ENCODE assay signal across 8 mouse cellular contexts in genomic region chr9:69290018-69290880, GRCm38 (mm10).
DNase-seq lines count a peak whose midpoint lies in the region; ATAC-seq and TF ChIP-seq lines count a peak whose summit lies in the region.

No protein-coding gene starts in this region.

- H3K4me3 ChIP-seq in cortical plate, adult 2 months (ENCODE audit: insufficient read depth, low read length), result peak overlapping the region; percentile 73
- peak overlapping the region; percentile 81 for H3K4me3 ChIP-seq in heart, embryonic 12.5 days
- H3K4me3 ChIP-seq in kidney, embryonic 15.5 days (replicated peaks), result peak overlapping the region; percentile 78

- H3K9ac ChIP-seq in heart, embryonic 12.5 days, result peak overlapping the region; percentile 84
- peak overlapping the region; percentile 65 for H3K9ac ChIP-seq in kidney, embryonic 15.5 days

- under 1% methylated on average over 71 of the region's 73 CpGs for WGBS in heart, embryonic 12.5 days
- WGBS in kidney, embryonic 15.5 days, result under 1% methylated on average over 72 of the region's 73 CpGs

- peak; percentile 69 for DNase-seq in CD4-positive helper T cell, adult 2 months (ENCODE audit: low read depth, low spot score)
- DNase-seq in Patski (ENCODE audit: low read depth, low spot score) (no peak), adipocyte (ENCODE audit: low spot score) (no peak)
- peak; percentile 39 for DNase-seq in lung, postnatal 14 days
- peak; percentile 51 for DNase-seq in retina, embryonic 14.5 days (ENCODE audit: low spot score)

- no peaks in the 10 kb centered on the region for H3K27me3 ChIP-seq in Patski
- H3K27me3 ChIP-seq in heart, embryonic 12.5 days (replicated peaks), result peaks cover 13% of the 10 kb centered on the region
- H3K27me3 ChIP-seq in kidney, embryonic 15.5 days, result peaks cover 28% of the 10 kb centered on the region

- H3K27ac ChIP-seq in cortical plate, adult 2 months (ENCODE audit: insufficient read depth, low read length), result peak overlapping the region; percentile 44; the same call in 1 of the 2 replicates
- H3K27ac ChIP-seq in heart, embryonic 12.5 days (ENCODE audit: poor library complexity, severe bottlenecking), result peak overlapping the region; percentile 66
- peak overlapping the region; percentile 76 for H3K27ac ChIP-seq in kidney, embryonic 15.5 days

- POLR2A ChIA-PET in Patski (lab: Charles Lee), result interaction anchor here (0.7 to 0.9 kb wide), 2 partner anchors 62 to 74 kb away, joined by 3 read pairs; no protein-coding TSS in a partner anchor

- peak; percentile 46 for ATAC-seq in Patski
- ATAC-seq in heart, embryonic 12.5 days (ENCODE audit: insufficient number of reproducible peaks, low FRiP score), result peak; percentile 63
- ATAC-seq in kidney, embryonic 15.5 days (replicated peaks; ENCODE audit: low FRiP score), result peak; percentile 69

- TF ChIP-seq CTCF in Patski (IDR thresholded peaks at IDR 0.05), result no peak
- TF ChIP-seq CTCF in cortical plate, adult 2 months (IDR thresholded peaks at IDR 0.05; ENCODE audit: extremely low read depth, insufficient read depth, low read length), result no peak

- in situ Hi-C loops in Patski (cut with MboI; ENCODE audit: low pct_unique_long_range_greater_than_20kb), result loop anchor here (5.0 to 25.0 kb wide), 4 partner anchors 93 to 1275 kb away; no protein-coding TSS in a partner anchor

- TF ChIP-seq POLR2A in cortical plate, adult 2 months (IDR thresholded peaks at IDR 0.05; ENCODE audit: extremely low read depth, insufficient read depth, low read length), result no peak

- CTCF ChIA-PET in Patski (lab: Charles Lee), result interaction anchor here (1.2 to 1.3 kb wide), 2 partner anchors 10 to 17 kb away, joined by 3 to 4 read pairs; no protein-coding TSS in a partner anchor

- no peaks in the 10 kb centered on the region for H3K4me1 ChIP-seq in cortical plate, adult 2 months (ENCODE audit: control insufficient read depth, insufficient read depth, low read length)
- peaks cover 17% of the 10 kb centered on the region for H3K4me1 ChIP-seq in heart, embryonic 12.5 days (replicated peaks)
- H3K4me1 ChIP-seq in kidney, embryonic 15.5 days, result peaks cover 26% of the 10 kb centered on the region

- peak overlapping the region; percentile 96 for H3K4me2 ChIP-seq in heart, embryonic 12.5 days
- peak overlapping the region; percentile 97 for H3K4me2 ChIP-seq in kidney, embryonic 15.5 days

- no peaks in the 10 kb centered on the region for H3K9me3 ChIP-seq in heart, embryonic 12.5 days (replicated peaks)
- no peaks in the 10 kb centered on the region for H3K9me3 ChIP-seq in kidney, embryonic 15.5 days (replicated peaks)

- H3K36me3 ChIP-seq in heart, embryonic 12.5 days, result no peaks in the 10 kb centered on the region
- no peaks in the 10 kb centered on the region for H3K36me3 ChIP-seq in kidney, embryonic 15.5 days

Comparison
In these comparisons a context has a peak if more than half of its experiments do, and no peak if none do; other contexts are left out.
1. DNase-seq: peak in CD4-positive helper T cell, adult 2 months (single experiment), lung, postnatal 14 days (single experiment) and retina, embryonic 14.5 days (single experiment); none in Patski (single experiment) and adipocyte (single experiment).
2. Peak in every context shown above with its lines, with median percentiles within 50 percentile points of each other: ATAC-seq, H3K27ac ChIP-seq and H3K4me3 ChIP-seq.